Mouse (Mus musculus): ENCODE data around the gene Atxn1.

- TF ChIP-seq CTCF (IDR thresholded peaks at IDR 0.05 in 2 of 3, conservative IDR thresholded peaks at IDR 0.05 in 1 of 3; ENCODE audit: control insufficient read depth in 1 of 3, insufficient read depth in 1 of 3, low read depth in 2 of 3, low read length in 3 of 3, poor library complexity in 1 of 3, severe bottlenecking in 1 of 3) (no peak), POLR2A (IDR thresholded peaks at IDR 0.05; ENCODE audit: control insufficient read depth in 1 of 2, insufficient read depth in 1 of 2, low read depth in 1 of 2, low read length in 2 of 2, poor library complexity in 1 of 2) (no peak), HCFC1 (IDR thresholded peaks at IDR 0.05; ENCODE audit: low read depth, low read length) (no peak), USF2 (IDR thresholded peaks at IDR 0.05; ENCODE audit: borderline replicate concordance in 1 of 2, insufficient read depth in 1 of 2, low read depth in 1 of 2, low read length in 2 of 2) (no peak), SIN3A (IDR thresholded peaks at IDR 0.05; ENCODE audit: low read length) (no peak), MAFK (IDR thresholded peaks at IDR 0.05; ENCODE audit: borderline replicate concordance, low read depth, low read length) (no peak), ZC3H11A (IDR thresholded peaks at IDR 0.05; ENCODE audit: low read depth, low read length) (no peak), POLR2AphosphoS2 (IDR thresholded peaks at IDR 0.05; ENCODE audit: low read length) (no peak), ELF1 (IDR thresholded peaks at IDR 0.05; ENCODE audit: low read depth, low read length) (no peak), JUND (IDR thresholded peaks at IDR 0.05; ENCODE audit: low read depth, low read length) (no peak), CHD2 (IDR thresholded peaks at IDR 0.05; ENCODE audit: low read length) (no peak), ZMIZ1 (IDR thresholded peaks at IDR 0.05; ENCODE audit: low read depth, low read length) (no peak), NELFE (IDR thresholded peaks at IDR 0.05; ENCODE audit: low read depth, low read length) (no peak), TAL1 (IDR thresholded peaks at IDR 0.05; ENCODE audit: low read length) (no peak)
These were observed 387.4 kb downstream of the Atxn1 start for GRCm38 (mm10) chr13:45577366-45577765.
